Mouse (Mus musculus) brain, embryonic 14.5 days (tissue): ENCODE measurements around the gene Tsc2.

Experiments used
- CTCF ChIP-seq: fragments of 200-500 bp; IDR thresholded peaks from 2 replicates; pipeline ENCODE4 v1.5.1; 2012; ENCODE audit warnings: inconsistent platforms, mild to moderate bottlenecking, moderate library complexity, borderline replicate concordance; ENCODE audit not compliant: insufficient read depth, insufficient read length; ENCODE audit errors: extremely low read depth
- POLR2A ChIP-seq: fragments of 200-500 bp; IDR thresholded peaks from 2 replicates; pipeline ENCODE4 v1.6.1; 2012; ENCODE audit warnings: mild to moderate bottlenecking, inconsistent platforms, borderline replicate concordance; ENCODE audit not compliant: poor library complexity, insufficient read depth, insufficient read length, severe bottlenecking; ENCODE audit errors: extremely low read depth

DNA sequence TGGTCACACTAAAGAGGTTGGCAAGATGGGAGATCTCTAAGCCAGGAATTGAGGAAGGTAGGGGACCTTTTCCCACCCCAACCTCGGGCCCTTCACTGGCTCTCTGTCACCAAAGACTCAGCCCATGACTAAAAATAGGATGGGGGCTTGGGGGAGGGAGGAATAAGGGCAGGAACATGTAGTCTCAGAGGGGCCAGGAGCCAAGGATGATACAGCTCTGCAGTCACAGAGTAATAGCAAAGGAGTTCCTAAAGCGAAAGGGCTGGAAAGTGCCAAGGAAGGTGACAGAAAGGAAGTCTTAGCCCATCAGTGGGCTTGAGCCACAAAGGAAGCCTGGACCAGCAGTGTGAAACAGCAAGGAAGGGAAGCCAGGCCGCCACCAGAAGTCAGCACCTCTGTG, 19.4 kb upstream of the Tsc2 start:
- TF ChIP-seq CTCF (no peak), POLR2A (no peak)
